Mouse (Mus musculus) thymus, adult 2 months (tissue): ENCODE measurements around the gene Mthfd2.

Experiments
- CTCF ChIP-seq: fragments of 200-500 bp; IDR thresholded peaks from 2 replicates; pipeline ENCODE4 v1.5.1; 2012; ENCODE audit warnings: mild to moderate bottlenecking, control low read depth, low read length, moderate library complexity, borderline replicate concordance; ENCODE audit not compliant: control insufficient read depth, poor library complexity, insufficient read depth; ENCODE audit errors: extremely low read depth
- POLR2A ChIP-seq: fragments of 200-500 bp; IDR thresholded peaks from 2 replicates; pipeline ENCODE4 v1.6.1; 2012; ENCODE audit warnings: mild to moderate bottlenecking, low read length, control low read depth, moderate library complexity; ENCODE audit not compliant: control insufficient read depth, poor library complexity, insufficient read depth; ENCODE audit errors: extremely low read depth

- TF ChIP-seq POLR2A: no peak
- TF ChIP-seq CTCF: no peak
Observed at GRCm38 (mm10) chr6:83371350-83371749, 45.6 kb upstream of the Mthfd2 start.
